ENCODE assay signal across 7 mouse cellular contexts in the genomic region with DNA sequence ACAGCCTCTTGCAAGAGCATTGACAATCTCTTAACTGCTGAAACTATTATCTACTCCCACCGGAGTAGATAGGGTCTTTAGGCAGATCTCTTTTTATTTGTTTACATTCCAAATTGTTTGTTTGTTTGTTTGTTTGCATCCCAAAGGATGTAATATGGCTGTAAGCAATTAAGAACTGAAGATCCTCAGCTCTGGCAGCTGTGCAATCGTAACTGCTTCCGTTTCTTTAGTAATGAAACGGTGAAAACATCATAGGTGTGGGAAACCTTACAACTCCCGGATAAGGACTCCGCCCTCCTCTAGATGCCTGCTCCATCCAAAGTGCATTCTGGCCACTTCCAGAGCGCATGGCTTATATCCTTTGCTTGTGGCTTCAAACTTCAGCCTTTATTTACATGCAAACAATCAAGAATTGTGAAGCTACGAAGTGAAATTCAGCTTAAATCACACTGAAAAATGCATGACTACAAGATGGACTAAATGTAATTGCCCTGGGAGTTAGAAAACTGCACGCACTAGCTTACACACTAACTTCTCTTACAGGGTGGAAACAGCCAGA. TPM values are rescaled to one million over a fixed set of nuclear protein-coding genes. Genes with fewer than 3 reads are reported as not detected.
DNase-seq lines count a peak whose midpoint lies in the region; ATAC-seq lines count a peak whose summit lies in the region.

No protein-coding gene starts in this region.

- H3K9ac ChIP-seq in embryonic facial prominence, embryonic 11.5 days (replicated peaks; ENCODE audit: low read length) = peak overlapping the region; percentile 71
- peak overlapping the region; percentile 74 for H3K9ac ChIP-seq in intestine, embryonic 16.5 days (ENCODE audit: low read depth, low read length)
- H3K9ac ChIP-seq in neural tube, embryonic 14.5 days (replicated peaks; ENCODE audit: low read depth, low read length) = peak overlapping the region; percentile 65

- no peaks in the 10 kb centered on the region for H3K9me3 ChIP-seq in megakaryocyte, embryonic 14.5 days
- H3K9me3 ChIP-seq in embryonic facial prominence, embryonic 11.5 days (replicated peaks; ENCODE audit: control insufficient read depth, low read length) = no peaks in the 10 kb centered on the region
- no peaks in the 10 kb centered on the region for H3K9me3 ChIP-seq in intestine, embryonic 16.5 days (ENCODE audit: control insufficient read depth, low read length)
- no peaks in the 10 kb centered on the region for H3K9me3 ChIP-seq in neural tube, embryonic 14.5 days (ENCODE audit: control insufficient read depth, low read length)

- peak overlapping the region; percentile 59 for H3K4me2 ChIP-seq in embryonic facial prominence, embryonic 11.5 days (ENCODE audit: low read depth, low read length)
- H3K4me2 ChIP-seq in intestine, embryonic 16.5 days (ENCODE audit: low read depth, low read length) = peak overlapping the region; percentile 53
- peak overlapping the region; percentile 49 for H3K4me2 ChIP-seq in neural tube, embryonic 14.5 days (ENCODE audit: low read depth, low read length)

- ATAC-seq in megakaryocyte, adult 5-6 weeks (ENCODE audit: poor library complexity, severe bottlenecking) = no peak
- no peak; the same call in 1 of the 2 replicates for ATAC-seq in embryonic facial prominence, embryonic 11.5 days (replicated peaks; ENCODE audit: insufficient number of reproducible peaks, low FRiP score, low TSS enrichment, low read depth)
- no peak for ATAC-seq in intestine, embryonic 16.5 days
- no peak for ATAC-seq in neural tube, embryonic 14.5 days (ENCODE audit: low read depth)
- no peak for ATAC-seq in cerebellum, adult (ENCODE audit: insufficient number of reproducible peaks, low FRiP score, low TSS enrichment)

- H3K4me1 ChIP-seq in megakaryocyte, embryonic 14.5 days = peaks cover 33% of the 10 kb centered on the region
- H3K4me1 ChIP-seq in embryonic facial prominence, embryonic 11.5 days (ENCODE audit: control insufficient read depth, insufficient read depth, low read length) = no peaks in the 10 kb centered on the region; the same call in 1 of the 2 replicates
- peaks cover 6% of the 10 kb centered on the region for H3K4me1 ChIP-seq in intestine, embryonic 16.5 days (ENCODE audit: control insufficient read depth, insufficient read depth, low read length)
- H3K4me1 ChIP-seq in neural tube, embryonic 14.5 days (ENCODE audit: control insufficient read depth, insufficient read depth, low read length) = no peaks in the 10 kb centered on the region

- H3K27me3 ChIP-seq in megakaryocyte, embryonic 14.5 days (replicated peaks) = peaks cover 6% of the 10 kb centered on the region
- H3K27me3 ChIP-seq in embryonic facial prominence, embryonic 11.5 days (ENCODE audit: control insufficient read depth, insufficient read depth, low read length) = no peaks in the 10 kb centered on the region
- no peaks in the 10 kb centered on the region for H3K27me3 ChIP-seq in intestine, embryonic 16.5 days (replicated peaks; ENCODE audit: control insufficient read depth, insufficient read depth, low read length)
- no peaks in the 10 kb centered on the region for H3K27me3 ChIP-seq in neural tube, embryonic 14.5 days (ENCODE audit: control insufficient read depth, insufficient read depth, low read length)

- peaks cover 27% of the 10 kb centered on the region for H3K36me3 ChIP-seq in megakaryocyte, embryonic 14.5 days (replicated peaks; ENCODE audit: low read length)
- H3K36me3 ChIP-seq in embryonic facial prominence, embryonic 11.5 days (replicated peaks; ENCODE audit: control insufficient read depth, insufficient read depth, low read depth, low read length) = no peaks in the 10 kb centered on the region
- peaks cover 5% of the 10 kb centered on the region; the same call in 1 of the 2 replicates for H3K36me3 ChIP-seq in intestine, embryonic 16.5 days (ENCODE audit: control insufficient read depth, insufficient read depth, low read length)
- no peaks in the 10 kb centered on the region for H3K36me3 ChIP-seq in neural tube, embryonic 14.5 days (ENCODE audit: control insufficient read depth, insufficient read depth, low read length)

- peak overlapping the region; percentile 97 for H3K4me3 ChIP-seq in megakaryocyte, embryonic 14.5 days (replicated peaks)
- H3K4me3 ChIP-seq in embryonic facial prominence, embryonic 11.5 days (ENCODE audit: low read depth, low read length) = peak overlapping the region; percentile 86
- H3K4me3 ChIP-seq in intestine, embryonic 16.5 days (ENCODE audit: low read length) = peak overlapping the region; percentile 70
- peak overlapping the region; percentile 69 for H3K4me3 ChIP-seq in neural tube, embryonic 14.5 days (ENCODE audit: low read depth, low read length)

- WGBS in embryonic facial prominence, embryonic 11.5 days = 14% methylated on average over 9 of the region's 9 CpGs
- 6% methylated on average over 9 of the region's 9 CpGs for WGBS in intestine, embryonic 16.5 days
- WGBS in neural tube, embryonic 14.5 days = 12% methylated on average over 9 of the region's 9 CpGs

- no peak for DNase-seq in embryonic facial prominence, embryonic 11.5 days (ENCODE audit: low spot score)
- DNase-seq in layer of hippocampus, postnatal 25 days (ENCODE audit: extremely low spot score in 1 of 2, low spot score in 1 of 2) = no peak

- H3K27ac ChIP-seq in embryonic facial prominence, embryonic 11.5 days (replicated peaks; ENCODE audit: low read depth, low read length) = no peak overlapping the region
- H3K27ac ChIP-seq in intestine, embryonic 16.5 days (ENCODE audit: low read length) = no peak overlapping the region
- no peak overlapping the region for H3K27ac ChIP-seq in neural tube, embryonic 14.5 days (ENCODE audit: low read depth, low read length)

RNA-seq across cellular contexts. Expression of a gene that starts 0.7 kb away (rescaled TPM):
- polyA plus RNA-seq in megakaryocyte, embryonic 14.5 days (2012; ENCODE audit: insufficient read depth, low replicate concordance) = 0.47 and 0.58 TPM in 2 replicates
- total RNA-seq in megakaryocyte, adult 5-6 weeks (2015) = 3.7 and 3.8 TPM in 2 replicates
- total RNA-seq in megakaryocyte, adult 5-6 weeks (2017) = 14.4 and 14.7 TPM in 2 replicates
- 8.6 and 8.7 TPM in 2 replicates for polyA plus RNA-seq in embryonic facial prominence, embryonic 11.5 days (2014; fragmentation: Nextera tagmentation; extraction: Ambion mirVana)
- polyA plus RNA-seq in intestine, embryonic 16.5 days (2015; fragmentation: Nextera tagmentation; extraction: Ambion mirVana) = 3.5 and 3.7 TPM in 2 replicates
- 3.0 and 3.1 TPM in 2 replicates for polyA plus RNA-seq in neural tube, embryonic 14.5 days (2014; fragmentation: Nextera tagmentation; extraction: Ambion mirVana)
- 1 to 10 TPM; 2.7 to 3.5 TPM for total RNA-seq in layer of hippocampus, postnatal 25 days (2021)

RNA-seq across cellular contexts. Expression of a gene that starts 48.7 kb away (rescaled TPM):
- 4.4 and 37.5 TPM in 2 replicates for polyA plus RNA-seq in megakaryocyte, embryonic 14.5 days (2012; ENCODE audit: insufficient read depth, low replicate concordance)
- 66.2 and 78.6 TPM in 2 replicates for total RNA-seq in megakaryocyte, adult 5-6 weeks (2015)
- 112 and 121 TPM in 2 replicates for total RNA-seq in megakaryocyte, adult 5-6 weeks (2017)
- 332 and 336 TPM in 2 replicates for polyA plus RNA-seq in embryonic facial prominence, embryonic 11.5 days (2014; fragmentation: Nextera tagmentation; extraction: Ambion mirVana)
- polyA plus RNA-seq in intestine, embryonic 16.5 days (2015; fragmentation: Nextera tagmentation; extraction: Ambion mirVana) = 72.0 and 73.2 TPM in 2 replicates
- 524 and 526 TPM in 2 replicates for polyA plus RNA-seq in neural tube, embryonic 14.5 days (2014; fragmentation: Nextera tagmentation; extraction: Ambion mirVana)
- 100 to 1,000 TPM; 268 to 295 TPM for total RNA-seq in layer of hippocampus, postnatal 25 days (2021)
